Mouse (Mus musculus) G1E (cell line): ENCODE data around the gene Gm9817.

Source experiments
- CTCF ChIP-seq: IDR thresholded peaks from 2 replicates; pipeline ENCODE4 v1.5.1; 2012; ENCODE audit warnings: low read depth, low read length, inconsistent platforms, mixed read lengths
- GATA1 ChIP-seq: IDR thresholded peaks from 2 replicates; pipeline ENCODE4 v1.6.1; 2012; ENCODE audit warnings: borderline replicate concordance, low read length, inconsistent platforms, mixed read lengths
- GATA2 ChIP-seq: IDR thresholded peaks from 2 replicates; pipeline ENCODE4 v1.6.1; 2012; ENCODE audit warnings: low read depth, low read length, inconsistent platforms, borderline replicate concordance
- POLR2AphosphoS5 ChIP-seq: IDR thresholded peaks from 2 replicates; pipeline ENCODE4 v1.6.1; 2012; ENCODE audit warnings: low read depth, low read length, inconsistent platforms; ENCODE audit not compliant: insufficient replicate concordance
- TAL1 ChIP-seq: conservative IDR thresholded peaks from 2 replicates; pipeline ENCODE4 v1.6.1; 2012; ENCODE audit warnings: low read depth, low read length, inconsistent platforms, mixed read lengths

GRCm38 (mm10) chr13:45080771-45081170 is 2.3 kb downstream of the Gm9817 start:
- no peak for TF ChIP-seq GATA2
- no peak for TF ChIP-seq CTCF
- no peak for TF ChIP-seq GATA1
- no peak for TF ChIP-seq POLR2AphosphoS5
- no peak for TF ChIP-seq TAL1
